Mouse (Mus musculus) E14TG2a.4 (cell line): ENCODE measurements around the gene Uba6.

Experiments
- H3K27me3 ChIP-seq: 2 replicates; pipeline ENCODE4 v1.6.1; 2014; ENCODE audit warnings: low read length, control low read depth; ENCODE audit not compliant: insufficient read depth
- H3K36me3 ChIP-seq: 2 replicates; pipeline ENCODE4 v1.6.1; 2014; ENCODE audit warnings: low read length, control low read depth; ENCODE audit not compliant: insufficient read depth
- H3K4me1 ChIP-seq: replicated peaks from 2 replicates; pipeline ENCODE4 v1.6.1; 2014; ENCODE audit warnings: low read depth, low read length, control low read depth
- H3K4me3 ChIP-seq: replicated peaks from 2 replicates; pipeline ENCODE4 v1.5.1; 2014; ENCODE audit warnings: mild to moderate bottlenecking, low read length
- H3K9me3 ChIP-seq: 2 replicates; pipeline ENCODE4 v1.6.1; 2014; ENCODE audit warnings: low read length, control low read depth
- CTCF ChIP-seq: conservative IDR thresholded peaks from 2 replicates; pipeline ENCODE4 v1.5.1; 2014; ENCODE audit warnings: low read length
- NANOG ChIP-seq: IDR thresholded peaks from 2 replicates; pipeline ENCODE4 v1.6.1; 2014; ENCODE audit warnings: borderline replicate concordance, low read length, mixed read lengths
- POU5F1 ChIP-seq: IDR thresholded peaks from 2 replicates; pipeline ENCODE4 v1.6.1; 2014; ENCODE audit warnings: low read length, borderline replicate concordance

The Uba6 gene

GRCm38 (mm10) chr5:86094754-86095153 is 77.8 kb downstream of the Uba6 start:
- no peak for TF ChIP-seq POU5F1
- TF ChIP-seq CTCF: no peak
- TF ChIP-seq NANOG: no peak
- no peaks in the 10 kb centered on the region for H3K36me3 ChIP-seq
- H3K27me3 ChIP-seq: no peaks in the 10 kb centered on the region
- H3K4me3 ChIP-seq: no peak overlapping the region
- peaks cover 17% of the 10 kb centered on the region for H3K4me1 ChIP-seq
- no peaks in the 10 kb centered on the region for H3K9me3 ChIP-seq

- Histone ChIP-seq H3K4me1 (peaks cover 11% of the 10 kb centered on the region), H3K4me3 (no peak overlapping the region)
- TF ChIP-seq POU5F1 (no peak), CTCF (no peak), NANOG (no peak)
These were observed 85.9 kb downstream of the Uba6 start for GRCm38 (mm10) chr5:86086751-86087150.

GRCm38 (mm10) chr5:86084979-86085378 is 87.6 kb downstream of the Uba6 start:
- TF ChIP-seq NANOG: no peak
- no peak for TF ChIP-seq POU5F1
- no peak for TF ChIP-seq CTCF
- H3K4me1 ChIP-seq: peaks cover 6% of the 10 kb centered on the region
- H3K4me3 ChIP-seq: no peak overlapping the region
- no peaks in the 10 kb centered on the region for H3K27me3 ChIP-seq
- H3K9me3 ChIP-seq: no peaks in the 10 kb centered on the region
- no peaks in the 10 kb centered on the region for H3K36me3 ChIP-seq

More at GRCm38 (mm10) chr5:86086751-86087150, 85.9 kb downstream of the Uba6 start:
- Histone ChIP-seq H3K36me3 (no peaks in the 10 kb centered on the region), H3K9me3 (no peaks in the 10 kb centered on the region), H3K27me3 (no peaks in the 10 kb centered on the region)

- no peaks in the 10 kb centered on the region for H3K9me3 ChIP-seq
- no peaks in the 10 kb centered on the region for H3K36me3 ChIP-seq
- TF ChIP-seq CTCF: no peak
- TF ChIP-seq NANOG: no peak
- TF ChIP-seq POU5F1: no peak
- H3K27me3 ChIP-seq: no peaks in the 10 kb centered on the region
- peaks cover 11% of the 10 kb centered on the region for H3K4me1 ChIP-seq
- no peak overlapping the region for H3K4me3 ChIP-seq
These were observed 88.6 kb downstream of the Uba6 start for GRCm38 (mm10) chr5:86083987-86084386.

GRCm38 (mm10) chr5:86078720-86079334 is 93.8 kb downstream of the Uba6 start:
- H3K36me3 ChIP-seq: no peaks in the 10 kb centered on the region
- H3K27me3 ChIP-seq: no peaks in the 10 kb centered on the region
- no peaks in the 10 kb centered on the region for H3K9me3 ChIP-seq
- peaks cover 11% of the 10 kb centered on the region for H3K4me1 ChIP-seq
- TF ChIP-seq NANOG (no peak), POU5F1 (no peak), CTCF (no peak)
- H3K4me3 ChIP-seq: no peak overlapping the region

GRCm38 (mm10) chr5:86072756-86073386 is 99.7 kb downstream of the Uba6 start:
- H3K4me3 ChIP-seq: no peak overlapping the region
- no peaks in the 10 kb centered on the region for H3K27me3 ChIP-seq
- H3K36me3 ChIP-seq: no peaks in the 10 kb centered on the region
- H3K9me3 ChIP-seq: no peaks in the 10 kb centered on the region
- no peaks in the 10 kb centered on the region for H3K4me1 ChIP-seq
- no peak for TF ChIP-seq NANOG
- TF ChIP-seq POU5F1: no peak
- TF ChIP-seq CTCF: no peak

GRCm38 (mm10) chr5:86071538-86071937 is 101.1 kb downstream of the Uba6 start, which contains the start of gene Stap1:
Gene Stap1, plus strand, starts transcription at chr5:86071746.
- TF ChIP-seq NANOG (no peak), POU5F1 (no peak), CTCF (no peak)

GRCm38 (mm10) chr5:86069121-86069520 is 103.5 kb downstream of the Uba6 start:
- Histone ChIP-seq H3K4me3 (no peak overlapping the region), H3K4me1 (peaks cover 21% of the 10 kb centered on the region), H3K27me3 (no peaks in the 10 kb centered on the region), H3K9me3 (no peaks in the 10 kb centered on the region), H3K36me3 (no peaks in the 10 kb centered on the region)
- TF ChIP-seq POU5F1: no peak

More at GRCm38 (mm10) chr5:86071538-86071937, 101.1 kb downstream of the Uba6 start, which contains the start of gene Stap1:
- Histone ChIP-seq H3K4me3 (no peak within 1 kb of the TSS), H3K27me3 (no peaks in the 10 kb centered on the region), H3K4me1 (peaks cover 11% of the 10 kb centered on the region), H3K9me3 (no peaks in the 10 kb centered on the region), H3K36me3 (no peaks in the 10 kb centered on the region)

- Histone ChIP-seq H3K4me1 (peaks cover 27% of the 10 kb centered on the region), H3K36me3 (no peaks in the 10 kb centered on the region), H3K4me3 (no peak overlapping the region), H3K9me3 (no peaks in the 10 kb centered on the region), H3K27me3 (no peaks in the 10 kb centered on the region)
- no peak for TF ChIP-seq NANOG
- TF ChIP-seq CTCF: no peak
- TF ChIP-seq POU5F1: no peak
These were observed 104.2 kb downstream of the Uba6 start for GRCm38 (mm10) chr5:86068451-86068850.
